In genomic region chr14:8092573-8092972, GRCm38 (mm10) we compare ENCODE assay signal across 9 mouse cellular contexts. TPM values are rescaled to one million over a fixed set of nuclear protein-coding genes. Genes with fewer than 3 reads are reported as not detected.
DNase-seq lines count a peak whose midpoint lies in the region; ATAC-seq and TF ChIP-seq lines count a peak whose summit lies in the region.
"Had no signal": no experiment of that assay in that cellular context is flagged by ENCODE, and none has a peak within 500 bp of the region (broad histone marks: within the 10 kb centered on the region; RNA-seq: fewer than 3 reads in every experiment).

No protein-coding gene starts in this region.

- H3K27ac ChIP-seq in embryonic facial prominence, embryonic 11.5 days (replicated peaks; ENCODE audit: low read depth, low read length), result no peak overlapping the region
- H3K27ac ChIP-seq in embryonic facial prominence, embryonic 10.5 days (replicated peaks), result no peak overlapping the region
- H3K27ac ChIP-seq in liver, postnatal 0 days (ENCODE audit: low read depth), result no peak overlapping the region
- H3K27ac ChIP-seq in forebrain, embryonic 13.5 days, result no peak overlapping the region
- H3K27ac ChIP-seq in midbrain, postnatal 0 days (ENCODE audit: low read depth, low read length), result no peak overlapping the region
- H3K27ac ChIP-seq: midbrain, embryonic 12.5 days had no signal

- no peaks in the 10 kb centered on the region for H3K4me1 ChIP-seq in embryonic facial prominence, embryonic 11.5 days (ENCODE audit: control insufficient read depth, insufficient read depth, low read length)
- peaks cover 10% of the 10 kb centered on the region; the same call in 1 of the 2 replicates for H3K4me1 ChIP-seq in embryonic facial prominence, embryonic 10.5 days
- peaks cover 31% of the 10 kb centered on the region for H3K4me1 ChIP-seq in liver, postnatal 0 days (ENCODE audit: insufficient read depth)
- 0 out of 2 replicates have a peak, but pooled peaks cover 6% of the 10 kb centered on the region for H3K4me1 ChIP-seq in forebrain, embryonic 13.5 days
- H3K4me1 ChIP-seq in midbrain, postnatal 0 days (ENCODE audit: insufficient read depth, low read length), result no peaks in the 10 kb centered on the region

- H3K9ac ChIP-seq in embryonic facial prominence, embryonic 11.5 days (replicated peaks; ENCODE audit: low read length), result no peak overlapping the region
- H3K9ac ChIP-seq in liver, postnatal 0 days (replicated peaks), result no peak overlapping the region
- H3K9ac ChIP-seq in forebrain, embryonic 13.5 days, result no peak overlapping the region
- H3K9ac ChIP-seq in midbrain, postnatal 0 days (replicated peaks; ENCODE audit: low read length, poor library complexity, severe bottlenecking), result no peak overlapping the region
- H3K9ac ChIP-seq: midbrain, embryonic 12.5 days had no signal

- DNase-seq in embryonic facial prominence, embryonic 11.5 days (ENCODE audit: low spot score), result peak; percentile 80
- no peak for DNase-seq in embryonic facial prominence, embryonic 10.5 days (ENCODE audit: low spot score)
- DNase-seq in liver, postnatal 0 days, result no peak
- no peak for DNase-seq in liver
- peak; percentile 81 for DNase-seq in midbrain, postnatal 0 days (ENCODE audit: low spot score)
- no peak for DNase-seq in yolk sac, embryonic 10.5 days (ENCODE audit: low spot score)
- DNase-seq in left cerebral cortex, adult 9 months (ENCODE audit: low spot score in 2 of 2), result no peak

- 93% methylated on average over 2 of the region's 2 CpGs for WGBS in embryonic facial prominence, embryonic 11.5 days
- 93% methylated on average over 2 of the region's 2 CpGs for WGBS in embryonic facial prominence, embryonic 10.5 days
- 74% methylated on average over 2 of the region's 2 CpGs for WGBS in liver, postnatal 0 days (ENCODE audit: insufficient replicate concordance)
- 99% methylated on average over 2 of the region's 2 CpGs for WGBS in forebrain, embryonic 13.5 days
- WGBS in midbrain, postnatal 0 days, result 92% methylated on average over 2 of the region's 2 CpGs

- TF ChIP-seq CTCF in liver, postnatal 0 days (IDR thresholded peaks at IDR 0.05; ENCODE audit: low read depth), result peak; percentile 58
- TF ChIP-seq CTCF in midbrain, postnatal 0 days (IDR thresholded peaks at IDR 0.05), result peak; percentile 65

- no peak for TF ChIP-seq EP300 in liver, postnatal 0 days (IDR thresholded peaks at IDR 0.05; ENCODE audit: low read depth)

- no peaks in the 10 kb centered on the region for H3K27me3 ChIP-seq in embryonic facial prominence, embryonic 11.5 days (ENCODE audit: control insufficient read depth, insufficient read depth, low read length)
- no peaks in the 10 kb centered on the region for H3K27me3 ChIP-seq in embryonic facial prominence, embryonic 10.5 days (replicated peaks; ENCODE audit: low read depth, poor library complexity, severe bottlenecking)
- no peaks in the 10 kb centered on the region for H3K27me3 ChIP-seq in liver, postnatal 0 days (ENCODE audit: insufficient read depth, low read length)
- H3K27me3 ChIP-seq in forebrain, embryonic 13.5 days, result no peaks in the 10 kb centered on the region
- no peaks in the 10 kb centered on the region for H3K27me3 ChIP-seq in midbrain, postnatal 0 days (ENCODE audit: insufficient read depth, low read length)
- H3K27me3 ChIP-seq: midbrain, embryonic 12.5 days had no signal

- no peak overlapping the region for H3K4me2 ChIP-seq in embryonic facial prominence, embryonic 11.5 days (ENCODE audit: low read depth, low read length)
- H3K4me2 ChIP-seq in liver, postnatal 0 days (ENCODE audit: low read depth, low read length), result no peak overlapping the region
- no peak overlapping the region for H3K4me2 ChIP-seq in forebrain, embryonic 13.5 days
- H3K4me2 ChIP-seq in midbrain, postnatal 0 days (ENCODE audit: low read depth, low read length, poor library complexity, severe bottlenecking), result no peak overlapping the region
- H3K4me2 ChIP-seq: midbrain, embryonic 12.5 days had no signal

- H3K36me3 ChIP-seq in embryonic facial prominence, embryonic 11.5 days (replicated peaks; ENCODE audit: control insufficient read depth, insufficient read depth, low read depth, low read length), result peaks cover 2% of the 10 kb centered on the region; the same call in 1 of the 2 replicates
- peaks cover 36% of the 10 kb centered on the region for H3K36me3 ChIP-seq in embryonic facial prominence, embryonic 10.5 days (replicated peaks)
- peaks cover 14% of the 10 kb centered on the region for H3K36me3 ChIP-seq in liver, postnatal 0 days (replicated peaks; ENCODE audit: insufficient read depth, low read length)
- H3K36me3 ChIP-seq in forebrain, embryonic 13.5 days (ENCODE audit: poor library complexity, severe bottlenecking), result peaks cover 35% of the 10 kb centered on the region
- peaks cover 17% of the 10 kb centered on the region for H3K36me3 ChIP-seq in midbrain, postnatal 0 days (ENCODE audit: insufficient read depth, low read length)

- ATAC-seq in embryonic facial prominence, embryonic 11.5 days (replicated peaks; ENCODE audit: insufficient number of reproducible peaks, low FRiP score, low TSS enrichment, low read depth), result no peak
- no peak for ATAC-seq in liver, postnatal 0 days
- ATAC-seq in forebrain, embryonic 13.5 days, result peak; percentile 55; the same call in 1 of the 2 replicates
- ATAC-seq in midbrain, postnatal 0 days (ENCODE audit: low FRiP score), result 0 out of 2 replicates have a peak, but pooled peaks have one; percentile 42

- H3K9me3 ChIP-seq in embryonic facial prominence, embryonic 11.5 days (replicated peaks; ENCODE audit: control insufficient read depth, low read length), result no peaks in the 10 kb centered on the region
- no peaks in the 10 kb centered on the region for H3K9me3 ChIP-seq in embryonic facial prominence, embryonic 10.5 days
- no peaks in the 10 kb centered on the region for H3K9me3 ChIP-seq in liver, postnatal 0 days (ENCODE audit: low read length)
- no peaks in the 10 kb centered on the region for H3K9me3 ChIP-seq in forebrain, embryonic 13.5 days (replicated peaks)
- H3K9me3 ChIP-seq in midbrain, postnatal 0 days (ENCODE audit: low read length), result no peaks in the 10 kb centered on the region
- H3K9me3 ChIP-seq: midbrain, embryonic 12.5 days had no signal

- no peak overlapping the region for H3K4me3 ChIP-seq in embryonic facial prominence, embryonic 11.5 days (ENCODE audit: low read depth, low read length)
- H3K4me3 ChIP-seq in embryonic facial prominence, embryonic 10.5 days, result no peak overlapping the region
- no peak overlapping the region for H3K4me3 ChIP-seq in liver, postnatal 0 days (ENCODE audit: low read depth, low read length)
- no peak overlapping the region for H3K4me3 ChIP-seq in forebrain, embryonic 13.5 days
- no peak overlapping the region for H3K4me3 ChIP-seq in midbrain, postnatal 0 days (ENCODE audit: low read depth, low read length)
- H3K4me3 ChIP-seq: midbrain, embryonic 12.5 days had no signal

RNA-seq across cellular contexts. Expression of gene Pxk, which starts 5.4 kb away (rescaled TPM):
- 23.4 and 24.4 TPM in 2 replicates for polyA plus RNA-seq in embryonic facial prominence, embryonic 11.5 days (2014; fragmentation: Nextera tagmentation; extraction: Ambion mirVana)
- 17.3 and 17.4 TPM in 2 replicates for polyA plus RNA-seq in embryonic facial prominence, embryonic 10.5 days (2016; fragmentation: Nextera tagmentation; extraction: Ambion mirVana)
- 15.7 and 17.8 TPM in 2 replicates for polyA plus RNA-seq in liver, postnatal 0 days (2015; fragmentation: Nextera tagmentation; extraction: Ambion mirVana)
- 39.4 and 40.6 TPM in 2 replicates for polyA plus RNA-seq in forebrain, embryonic 13.5 days (2015; fragmentation: Nextera tagmentation; extraction: Ambion mirVana)
- total RNA-seq in midbrain, postnatal 0 days (2014; rRNA removed), result 37.3 and 55.5 TPM in 2 replicates
- polyA plus RNA-seq in midbrain, postnatal 0 days (2015; fragmentation: Nextera tagmentation; extraction: Ambion mirVana), result 54.3 and 58.3 TPM in 2 replicates

RNA-seq across cellular contexts. Expression of gene Rpp14, which starts 12.4 kb away (rescaled TPM):
- polyA plus RNA-seq in embryonic facial prominence, embryonic 11.5 days (2014; fragmentation: Nextera tagmentation; extraction: Ambion mirVana), result 67.0 and 74.4 TPM in 2 replicates
- 57.0 and 61.5 TPM in 2 replicates for polyA plus RNA-seq in embryonic facial prominence, embryonic 10.5 days (2016; fragmentation: Nextera tagmentation; extraction: Ambion mirVana)
- 19.2 and 19.3 TPM in 2 replicates for polyA plus RNA-seq in liver, postnatal 0 days (2015; fragmentation: Nextera tagmentation; extraction: Ambion mirVana)
- polyA plus RNA-seq in forebrain, embryonic 13.5 days (2015; fragmentation: Nextera tagmentation; extraction: Ambion mirVana), result 56.4 and 57.3 TPM in 2 replicates
- total RNA-seq in midbrain, postnatal 0 days (2014; rRNA removed), result 20.6 and 31.1 TPM in 2 replicates
- polyA plus RNA-seq in midbrain, postnatal 0 days (2015; fragmentation: Nextera tagmentation; extraction: Ambion mirVana), result 35.5 and 39.6 TPM in 2 replicates

Comparison
In these comparisons a context has a peak if more than half of its experiments do, and no peak if none do; other contexts are left out.
1. DNase-seq: peak in embryonic facial prominence, embryonic 11.5 days (single experiment) and midbrain, postnatal 0 days (single experiment); none in embryonic facial prominence, embryonic 10.5 days (single experiment), liver, postnatal 0 days (single experiment), liver (single experiment), yolk sac, embryonic 10.5 days (single experiment) and left cerebral cortex, adult 9 months (0 of 2).
2. ATAC-seq: peak in forebrain, embryonic 13.5 days (single experiment) and midbrain, postnatal 0 days (single experiment); none in embryonic facial prominence, embryonic 11.5 days (single experiment) and liver, postnatal 0 days (single experiment).